Mouse (Mus musculus): ENCODE measurements around the gene Adnp. TPM values are rescaled to one million over a fixed set of nuclear protein-coding genes. Genes with fewer than 3 reads are reported as not detected.
A peak's percentile ranks its signal among the peaks of the same experiment; 100 is the strongest.
"Not testable (repeated sequence)": the region's sequence is repeated elsewhere in the genome, so short reads cannot be mapped to it uniquely, and the experiment has no call there.

The Adnp gene
- total RNA-seq, 2 experiments from 2014 or later: 78.3 to 102 TPM

DNA sequence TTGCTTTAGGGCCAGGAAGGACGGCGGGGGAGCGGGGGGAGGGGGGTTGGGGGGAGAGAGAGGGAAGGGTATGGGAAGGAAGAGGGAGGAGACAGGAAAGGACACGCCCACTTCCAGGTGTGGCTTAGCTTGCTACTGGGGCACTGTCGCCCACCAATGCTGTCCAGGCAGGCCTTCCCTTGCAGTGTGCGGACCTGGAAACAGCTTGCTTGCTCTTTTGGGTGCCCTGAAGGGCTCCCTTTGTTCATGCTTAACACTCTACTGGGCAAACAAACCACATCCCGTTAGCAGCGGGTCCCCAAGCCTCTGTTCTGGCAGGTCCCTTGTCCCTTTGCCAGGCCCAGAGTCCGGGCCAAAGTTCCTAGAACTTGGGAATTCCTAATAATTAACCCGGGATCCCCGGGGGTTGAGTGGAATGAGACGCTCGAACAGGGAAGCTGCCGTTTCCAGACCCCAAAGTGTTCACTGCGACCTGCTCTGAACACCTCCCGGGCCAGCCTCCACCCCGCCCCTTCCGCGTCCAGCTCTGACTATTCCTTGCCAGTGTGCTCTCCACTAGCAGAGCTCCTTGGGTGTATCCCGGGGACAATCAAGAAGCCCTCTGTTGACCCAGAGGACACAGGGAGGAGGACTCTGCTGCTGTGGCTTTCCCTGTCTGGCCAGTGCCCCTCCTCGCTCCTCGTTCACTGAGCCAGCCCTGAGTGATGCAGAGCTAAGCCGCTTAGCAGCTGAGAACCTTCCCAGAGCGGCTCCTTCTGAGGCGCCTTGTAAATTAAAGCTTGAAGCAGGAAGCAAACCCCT, 47.8 kb downstream of the Adnp start:
- no peak for DNase-seq (ENCODE audit: extremely low spot score in 1 of 2, low spot score in 1 of 2)

DNA sequence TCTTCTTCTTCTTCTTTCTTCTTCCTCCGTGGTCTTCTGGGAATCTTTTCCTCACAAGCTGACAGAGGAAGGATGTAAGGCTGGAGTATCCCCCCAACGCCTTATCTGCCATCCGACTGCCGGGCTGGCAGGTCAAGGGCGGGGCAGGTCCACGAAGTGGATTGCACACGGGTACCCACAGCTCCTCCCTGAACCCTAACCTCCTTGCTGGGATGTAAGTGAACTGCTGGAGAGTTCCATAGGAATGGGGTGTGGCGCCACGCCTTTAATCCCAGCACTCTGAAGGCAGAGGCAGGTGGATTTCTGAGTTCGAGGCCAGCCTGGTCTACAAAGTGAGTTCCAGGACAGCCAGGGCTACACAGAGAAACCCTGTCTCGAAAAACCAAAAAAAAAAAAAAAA, 48.9 kb downstream of the Adnp start:
- DNase-seq (ENCODE audit: extremely low spot score in 1 of 2, low spot score in 1 of 2): not testable (repeated sequence)

- DNase-seq (ENCODE audit: extremely low spot score in 1 of 2, low spot score in 1 of 2): no peak
Observed at GRCm38 (mm10) chr2:168156361-168156760, 50.6 kb downstream of the Adnp start.

DNA sequence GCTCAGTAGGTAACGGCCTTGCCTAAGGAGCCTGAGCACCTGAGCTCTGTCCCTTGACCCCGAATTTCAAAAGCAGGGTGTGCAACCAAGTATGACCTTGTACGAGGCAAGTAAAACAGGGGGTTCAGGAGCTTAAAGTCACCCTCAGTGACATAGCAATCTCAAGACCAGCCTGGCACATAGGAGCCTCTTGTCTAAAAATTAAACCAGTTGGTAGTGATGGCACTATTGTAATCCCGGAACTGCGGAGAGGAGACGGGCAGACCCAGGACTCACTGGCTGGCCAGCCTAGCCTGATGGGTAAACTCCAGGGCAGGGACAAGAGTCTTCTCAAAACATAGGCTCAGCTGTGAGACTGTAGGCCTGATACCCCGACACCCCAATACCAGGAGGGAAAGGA, 51.2 kb downstream of the Adnp start:
- DNase-seq (ENCODE audit: extremely low spot score in 1 of 2, low spot score in 1 of 2): no peak

DNA sequence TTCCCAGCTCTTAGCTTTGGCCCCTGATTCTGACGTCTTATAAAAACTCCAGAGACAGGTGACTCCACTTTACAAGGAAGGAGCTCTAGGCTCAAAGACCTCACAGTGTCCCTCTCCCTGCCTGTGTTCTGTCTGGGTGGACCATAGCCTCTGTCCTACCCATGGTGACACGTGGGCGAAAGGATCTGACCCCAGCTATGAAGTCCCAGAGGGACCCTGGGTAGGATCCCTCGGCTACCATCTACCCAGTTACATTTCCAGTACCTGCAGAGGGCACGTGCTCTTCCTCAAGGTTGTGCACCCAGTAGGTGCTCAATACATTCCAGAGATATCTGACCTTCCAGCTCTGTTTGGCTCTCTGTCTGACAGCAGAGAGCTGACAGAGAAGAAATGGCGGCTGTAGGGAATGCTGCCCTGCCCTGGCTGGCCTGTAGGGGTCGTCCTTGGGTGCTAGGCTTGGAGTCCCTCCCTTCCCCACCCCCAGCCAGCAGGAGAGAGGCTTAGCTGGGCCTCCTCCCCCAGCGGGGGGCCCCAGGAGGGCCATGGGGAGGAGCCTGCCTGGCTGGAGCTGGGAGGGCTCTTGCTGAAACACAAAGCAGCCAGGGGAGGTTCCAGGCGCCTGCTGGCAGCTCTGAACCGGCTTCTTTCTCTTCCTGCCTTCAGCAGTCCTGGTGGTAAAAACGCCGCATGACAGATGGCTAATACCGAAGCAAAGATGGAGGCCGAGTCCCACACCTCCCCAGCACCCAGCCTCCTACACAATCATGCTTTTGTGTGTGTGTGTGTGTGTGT, 52.6 kb downstream of the Adnp start:
- DNase-seq (ENCODE audit: extremely low spot score in 1 of 2, low spot score in 1 of 2): peak; percentile 41 to 59

DNA sequence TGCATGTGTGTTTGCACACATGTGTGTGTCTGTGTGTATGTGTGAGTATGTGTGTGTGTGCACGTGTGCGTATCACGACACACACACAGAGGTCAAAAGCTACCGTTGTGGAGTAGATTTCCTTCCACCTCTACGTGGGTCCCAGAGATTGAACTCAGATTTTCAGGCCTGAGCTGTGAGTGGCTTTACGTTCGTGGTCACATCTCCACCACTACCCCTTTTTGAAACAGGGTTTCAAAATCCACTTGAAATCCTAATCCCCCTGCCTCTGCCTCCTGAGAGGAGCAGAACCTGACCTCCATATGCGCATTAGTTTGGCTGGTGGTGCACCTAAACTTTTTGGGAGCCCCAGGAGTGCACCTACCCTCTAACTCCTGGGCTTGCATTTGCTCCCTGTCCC, 57.7 kb downstream of the Adnp start:
- no peak for DNase-seq (ENCODE audit: extremely low spot score in 1 of 2, low spot score in 1 of 2)

DNA sequence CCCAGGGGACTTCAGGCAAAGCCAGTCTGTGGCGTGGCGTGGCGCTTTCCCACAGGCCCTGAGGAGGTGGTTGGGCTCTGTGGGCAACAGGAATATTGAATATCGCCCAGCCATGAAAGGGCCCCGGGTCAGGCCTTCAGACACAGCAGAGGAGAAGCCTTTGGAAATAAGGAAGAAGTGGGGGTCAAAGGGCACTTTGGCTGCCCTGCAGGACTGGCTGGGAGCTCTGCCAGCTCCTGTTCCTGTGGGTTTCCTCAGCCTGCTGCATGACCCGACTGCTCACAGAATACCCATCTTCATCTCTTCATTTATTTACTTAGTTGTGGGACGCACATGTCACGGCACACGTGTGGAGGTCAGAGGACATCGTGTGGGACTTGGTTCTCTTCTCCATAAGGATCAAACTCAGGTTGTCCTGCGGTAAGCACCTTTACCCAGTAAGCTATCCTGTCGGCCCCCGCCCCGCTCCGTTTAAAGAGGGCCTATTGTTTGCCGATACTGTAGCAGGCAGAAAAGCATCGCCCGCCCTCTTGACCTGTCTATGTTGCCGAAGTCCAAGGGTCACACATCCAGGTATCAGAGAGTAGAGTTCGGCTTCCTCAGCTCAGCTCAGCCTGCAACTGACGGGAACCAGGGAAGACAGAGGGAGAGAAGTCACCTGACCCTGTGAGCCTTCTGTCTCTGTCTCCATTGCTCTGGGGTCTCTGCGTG, 59.0 kb downstream of the Adnp start:
- no peak for DNase-seq (ENCODE audit: extremely low spot score in 1 of 2, low spot score in 1 of 2)

DNA sequence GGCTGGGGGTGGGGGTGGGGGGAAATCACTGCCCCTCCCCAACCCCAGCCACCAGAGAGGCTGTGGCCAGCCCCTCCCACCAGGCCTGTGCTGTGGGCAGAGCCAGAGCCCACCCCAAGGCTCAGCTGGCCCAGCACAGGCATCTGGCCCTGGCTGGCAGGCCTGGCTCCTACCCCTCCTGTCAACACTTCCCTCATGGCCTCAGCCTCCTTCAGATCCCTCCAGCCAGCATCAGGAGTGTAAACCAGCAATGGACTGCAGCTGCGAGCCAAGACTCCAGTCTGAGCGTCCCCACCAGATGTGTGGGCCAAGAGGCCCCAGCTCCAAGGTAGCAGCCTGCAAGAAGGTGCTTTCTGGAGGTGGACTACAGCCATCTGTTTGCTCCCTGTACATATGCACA, 61.5 kb downstream of the Adnp start:
- no peak for DNase-seq (ENCODE audit: extremely low spot score in 1 of 2, low spot score in 1 of 2)

DNA sequence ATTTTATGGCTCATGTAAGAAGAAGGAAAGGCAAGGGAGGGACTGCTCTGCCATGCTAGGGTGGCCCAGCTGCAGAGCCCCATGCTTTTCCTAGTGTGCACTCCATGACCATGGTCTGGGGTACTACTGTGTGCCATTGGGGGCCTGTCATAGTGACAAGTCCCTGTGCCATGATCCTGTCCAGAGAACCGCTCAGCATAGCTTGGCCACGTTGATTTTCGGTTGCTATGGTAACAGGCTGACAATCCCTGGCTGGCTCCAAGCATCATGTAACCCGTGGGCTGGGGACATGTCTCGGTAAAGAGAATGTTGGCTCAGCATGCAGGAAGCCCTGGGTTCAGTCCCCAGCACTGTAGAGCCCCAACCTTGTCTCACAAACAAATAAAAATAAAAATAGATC, 63.1 kb downstream of the Adnp start:
- no peak for DNase-seq (ENCODE audit: extremely low spot score in 1 of 2, low spot score in 1 of 2)

- peak in 1 of 2 experiments; percentile 10 for DNase-seq (ENCODE audit: extremely low spot score in 1 of 2, low spot score in 1 of 2)
Observed at GRCm38 (mm10) chr2:168137161-168137560, 69.8 kb downstream of the Adnp start.

Small RNA genes within 50 kb of the gene (microRNA-seq; reads per million reads assigned to microRNA genes)
- 0 reads per million in 2 experiments for gene Gm24561

Other genes starting within 250 kb of the Adnp start
- under 1 TPM in 1 of 2 experiments, not detected in 1; 0.42 TPM for gene Ripor3, start 196.5 kb downstream of the Adnp start, total RNA-seq (2021)
- 1 to 10 TPM; 4.2 TPM for gene Pard6b, start 126.1 kb downstream of the Adnp start, total RNA-seq (2021)
- gene Gm20716, start 23.3 kb upstream of the Adnp start, total RNA-seq (2021): 10 to 100 TPM; 26.9 to 32.7 TPM
- 10 to 100 TPM; 68.7 to 71.0 TPM for gene Dpm1, start 23.5 kb upstream of the Adnp start, total RNA-seq (2021)
- gene Mocs3, start 23.5 kb upstream of the Adnp start, total RNA-seq (2021): 10 to 100 TPM; 17.1 to 17.7 TPM
- gene Kcng1, start 74.6 kb upstream of the Adnp start, total RNA-seq (2021): 10 to 100 TPM; 38.0 to 38.6 TPM

All from layer of hippocampus, postnatal 25 days (tissue).